Mouse (Mus musculus) NIH3T3 (cell line): ENCODE results near the gene Camk2n1.

Source experiments
- DNase-seq: peaks from one replicate; pipeline ENCODE4 v3.0.0-alpha.2; 2012; ENCODE audit warnings: low read depth

The Camk2n1 gene

DNA sequence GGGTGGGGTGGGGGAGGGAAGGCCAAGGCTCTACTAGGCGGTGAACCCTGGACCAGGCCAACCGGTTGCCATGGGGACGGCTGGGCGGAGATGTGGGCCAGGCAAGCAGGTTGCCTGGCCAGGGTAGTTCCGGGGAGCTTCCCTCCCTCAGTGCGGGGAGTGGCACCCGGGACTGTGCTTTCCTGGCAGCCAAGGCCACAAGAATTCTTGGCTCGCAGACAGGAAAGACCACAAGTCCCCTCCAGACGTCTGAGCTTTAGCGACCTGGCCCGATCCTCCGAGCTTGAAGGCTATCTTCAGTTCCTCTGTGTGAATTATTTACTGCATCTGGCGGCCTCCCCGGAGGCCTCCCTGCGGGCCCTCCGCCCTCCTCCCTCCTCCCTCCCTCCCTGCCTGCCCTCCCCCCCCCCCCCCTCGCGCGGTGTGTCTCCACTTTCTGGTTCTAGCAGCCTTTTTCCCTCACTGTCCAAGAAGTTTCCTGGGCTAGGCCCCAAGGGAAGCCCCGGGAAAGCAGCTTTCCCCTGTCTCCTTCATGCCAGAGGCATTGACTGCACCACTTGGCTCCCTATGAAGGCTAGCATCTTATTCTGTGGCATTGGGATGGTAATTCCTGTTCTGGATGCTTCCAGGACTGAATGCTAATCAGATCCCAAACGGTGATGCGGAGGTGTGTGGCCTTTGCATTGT is 10.7 kb downstream of the Camk2n1 start:
- peak; percentile 48 for DNase-seq

DNA sequence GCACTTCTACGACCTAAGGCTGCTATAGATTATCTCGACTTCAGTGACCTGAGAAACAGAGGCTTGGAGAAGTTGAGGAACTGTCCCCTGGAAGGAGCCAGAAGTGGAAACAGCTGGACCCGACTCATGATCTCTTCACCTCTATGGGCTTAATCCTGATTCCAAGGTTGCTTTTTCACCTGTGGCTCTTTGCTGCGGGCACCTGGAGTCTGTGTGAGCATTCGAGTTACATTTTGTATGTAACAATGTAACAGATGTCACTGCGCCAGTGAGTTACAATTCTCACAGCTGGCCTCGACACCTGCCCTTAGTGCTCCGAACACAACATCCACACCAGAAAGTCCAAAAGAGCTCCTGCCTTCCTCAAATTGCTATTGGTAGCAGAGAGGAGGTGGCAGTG is 11.3 kb downstream of the Camk2n1 start:
- DNase-seq, result no peak

DNA sequence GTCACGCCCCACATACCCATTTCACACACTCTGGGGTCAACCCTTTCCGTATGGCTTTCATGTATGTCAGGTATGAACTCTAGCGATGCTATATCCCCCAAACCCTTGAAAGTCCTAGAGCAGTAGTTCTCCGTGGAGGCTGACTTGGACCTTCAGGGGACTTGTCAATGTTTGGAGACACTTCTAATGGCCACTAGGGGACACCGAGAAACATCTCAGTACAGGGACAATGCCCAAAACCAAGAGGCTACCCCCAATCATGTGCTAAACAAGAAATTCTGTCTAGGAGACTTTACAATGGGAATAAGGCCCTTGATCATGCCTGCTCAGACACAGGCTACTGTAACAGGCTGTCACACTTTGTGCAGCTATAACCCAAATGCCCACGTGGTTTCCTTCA is 12.6 kb downstream of the Camk2n1 start:
- DNase-seq, result no peak

DNA sequence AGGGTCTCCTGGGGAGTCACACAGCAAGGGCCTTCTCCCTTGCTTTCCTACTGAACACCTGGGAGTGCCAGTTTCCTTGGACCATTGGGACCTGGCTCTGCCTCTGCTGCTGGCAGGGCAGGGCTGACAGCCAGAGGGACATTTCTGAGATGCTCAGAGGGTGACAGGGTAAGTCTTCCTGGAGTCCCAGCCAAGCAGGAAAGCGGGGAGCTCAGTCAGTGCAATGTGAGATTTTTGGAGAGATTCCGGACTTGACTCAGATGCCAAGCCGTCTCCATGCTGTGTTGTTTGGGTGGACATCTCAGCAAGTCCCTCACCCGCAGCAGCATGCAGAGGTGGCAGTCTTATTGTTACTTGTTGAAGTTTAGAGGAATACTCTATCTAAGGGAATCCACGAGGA is 13.3 kb downstream of the Camk2n1 start:
- DNase-seq, result no peak

DNA sequence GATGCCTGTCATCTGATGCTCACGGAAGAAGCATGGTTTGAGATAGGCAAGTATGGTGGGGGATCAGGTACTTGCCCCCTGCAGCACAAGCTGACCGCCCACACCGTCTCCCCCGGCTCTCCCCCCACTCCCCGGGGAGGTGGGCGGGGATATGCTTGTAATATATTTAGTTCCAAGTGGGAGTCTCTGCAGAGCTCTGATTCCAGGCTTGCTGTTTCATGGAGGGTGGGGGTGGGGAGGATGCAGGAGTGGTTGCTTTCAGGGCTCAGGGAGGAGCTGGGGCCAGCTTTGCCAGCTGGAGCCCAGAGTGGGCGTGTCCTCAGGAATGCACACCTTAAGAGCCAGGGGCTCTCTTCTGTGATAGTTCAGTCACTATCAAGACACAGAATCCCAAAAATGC is 15.0 kb downstream of the Camk2n1 start:
- DNase-seq, result no peak

DNA sequence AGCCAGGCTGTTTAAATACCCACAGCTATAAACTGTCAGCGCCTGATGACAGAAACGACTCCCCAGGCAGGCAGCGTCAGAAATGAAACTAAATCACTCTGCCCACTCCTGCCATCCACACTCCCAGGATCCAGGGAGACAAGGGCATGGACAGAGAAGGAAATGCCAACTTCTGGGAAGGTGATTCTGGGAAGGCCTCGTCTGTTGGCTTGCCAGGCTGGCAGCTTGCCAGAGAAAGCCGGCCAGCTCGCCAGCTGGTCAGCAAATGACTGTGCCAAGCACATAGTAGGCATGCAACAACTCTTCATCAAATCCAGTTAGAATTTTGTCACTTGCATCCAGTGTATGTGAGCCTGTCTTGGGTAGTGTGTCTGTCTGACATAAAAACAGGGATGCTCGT is 17.1 kb downstream of the Camk2n1 start:
- DNase-seq, result no peak

DNA sequence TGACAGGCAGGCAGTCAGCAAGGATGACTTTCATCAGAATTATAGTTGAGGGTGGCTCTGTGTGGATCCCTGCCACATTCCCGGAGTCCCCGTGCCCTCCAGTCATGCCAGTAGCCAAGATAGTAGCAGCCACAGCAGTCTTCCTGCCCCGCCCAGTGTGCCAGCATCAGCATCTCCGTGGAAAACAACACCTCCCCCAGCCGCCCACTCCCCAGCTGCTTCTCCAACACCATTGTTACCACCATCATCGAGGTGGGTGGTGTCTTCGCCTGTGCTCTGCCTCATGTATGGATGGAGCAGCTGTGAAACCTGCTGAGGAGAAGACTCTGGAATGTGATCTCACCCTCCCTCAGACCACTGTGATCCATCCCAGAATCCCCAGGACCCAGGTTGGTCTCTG is 25.5 kb downstream of the Camk2n1 start:
- DNase-seq, result no peak

DNA sequence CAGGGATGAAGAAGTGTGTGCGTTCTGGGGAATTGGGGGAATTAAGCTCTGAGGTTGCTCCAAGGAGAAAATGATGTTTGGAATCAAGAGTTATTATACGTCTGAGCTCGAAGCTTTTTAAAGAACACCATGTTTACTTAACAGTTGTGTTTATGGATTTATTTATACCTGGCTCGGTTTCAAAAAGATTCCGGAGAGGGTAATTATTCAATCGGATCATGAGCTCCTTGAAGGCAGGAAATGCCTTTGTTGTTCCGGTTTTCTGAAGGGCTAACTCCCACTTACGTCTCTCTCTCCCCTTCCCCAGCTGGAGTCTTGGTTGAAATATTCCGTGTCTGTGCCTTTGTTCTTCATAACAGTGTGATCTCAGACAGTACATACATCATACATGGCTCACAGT is 26.8 kb downstream of the Camk2n1 start:
- DNase-seq, result no peak

DNA sequence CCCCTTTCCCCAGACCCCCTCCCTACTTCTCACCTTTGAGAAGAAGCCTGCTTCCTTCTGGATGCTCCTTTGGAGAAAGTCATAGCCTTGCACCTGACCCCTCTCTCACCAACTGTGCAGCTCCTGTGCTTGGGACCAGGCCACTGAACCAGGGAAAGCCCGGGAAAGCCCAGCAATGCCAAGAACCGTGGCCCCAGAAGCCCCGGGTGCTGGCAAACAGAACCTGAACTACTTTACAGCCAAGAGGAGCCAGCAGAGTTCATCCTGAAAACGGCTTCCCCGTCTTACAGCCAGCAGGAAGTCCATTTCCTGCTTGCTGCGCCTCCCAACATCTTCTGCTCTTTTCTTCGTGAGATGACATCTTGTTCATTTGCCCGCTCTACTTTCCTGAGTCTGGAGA is 28.6 kb downstream of the Camk2n1 start:
- no peak for DNase-seq

DNA sequence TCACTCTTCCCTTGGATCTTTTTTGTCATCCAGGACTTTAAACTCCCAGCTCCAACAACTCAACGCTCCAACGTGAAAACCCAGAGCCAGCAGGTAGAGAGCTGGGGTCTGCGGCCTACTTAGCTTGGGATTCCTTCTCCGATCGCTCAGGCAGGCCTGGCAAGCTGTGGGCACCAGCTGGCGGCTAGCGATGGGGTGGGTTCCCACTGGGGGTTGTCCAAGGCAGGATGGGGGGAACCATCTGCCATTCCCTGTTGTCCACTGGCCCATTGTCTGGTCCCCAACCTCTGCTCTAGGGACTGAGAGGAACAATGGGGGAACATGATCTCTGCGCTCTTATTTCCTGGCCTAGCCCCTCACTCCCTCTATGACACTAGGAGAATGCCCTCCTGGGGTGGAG is 34.1 kb downstream of the Camk2n1 start:
- DNase-seq, result no peak

DNA sequence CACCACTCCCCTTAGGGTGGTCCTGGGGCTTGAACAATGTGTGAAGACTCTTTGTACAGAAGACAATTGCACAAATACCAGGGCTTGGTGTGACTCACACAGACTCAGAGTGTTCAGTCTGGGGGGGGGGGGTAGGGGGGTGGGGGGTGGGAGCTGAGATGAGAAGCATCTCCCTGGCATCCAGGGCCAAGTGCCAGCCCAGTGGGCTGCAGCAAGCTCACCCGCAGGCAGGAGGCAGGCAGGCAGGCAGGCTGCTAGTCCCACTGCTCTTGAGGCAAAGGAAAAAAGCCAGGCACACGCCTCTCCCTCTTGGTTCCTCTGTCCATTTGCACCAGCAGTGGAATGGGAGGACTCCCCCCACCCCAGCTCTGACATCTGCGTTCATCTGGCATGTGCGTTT is 37.0 kb downstream of the Camk2n1 start:
- no peak for DNase-seq

DNA sequence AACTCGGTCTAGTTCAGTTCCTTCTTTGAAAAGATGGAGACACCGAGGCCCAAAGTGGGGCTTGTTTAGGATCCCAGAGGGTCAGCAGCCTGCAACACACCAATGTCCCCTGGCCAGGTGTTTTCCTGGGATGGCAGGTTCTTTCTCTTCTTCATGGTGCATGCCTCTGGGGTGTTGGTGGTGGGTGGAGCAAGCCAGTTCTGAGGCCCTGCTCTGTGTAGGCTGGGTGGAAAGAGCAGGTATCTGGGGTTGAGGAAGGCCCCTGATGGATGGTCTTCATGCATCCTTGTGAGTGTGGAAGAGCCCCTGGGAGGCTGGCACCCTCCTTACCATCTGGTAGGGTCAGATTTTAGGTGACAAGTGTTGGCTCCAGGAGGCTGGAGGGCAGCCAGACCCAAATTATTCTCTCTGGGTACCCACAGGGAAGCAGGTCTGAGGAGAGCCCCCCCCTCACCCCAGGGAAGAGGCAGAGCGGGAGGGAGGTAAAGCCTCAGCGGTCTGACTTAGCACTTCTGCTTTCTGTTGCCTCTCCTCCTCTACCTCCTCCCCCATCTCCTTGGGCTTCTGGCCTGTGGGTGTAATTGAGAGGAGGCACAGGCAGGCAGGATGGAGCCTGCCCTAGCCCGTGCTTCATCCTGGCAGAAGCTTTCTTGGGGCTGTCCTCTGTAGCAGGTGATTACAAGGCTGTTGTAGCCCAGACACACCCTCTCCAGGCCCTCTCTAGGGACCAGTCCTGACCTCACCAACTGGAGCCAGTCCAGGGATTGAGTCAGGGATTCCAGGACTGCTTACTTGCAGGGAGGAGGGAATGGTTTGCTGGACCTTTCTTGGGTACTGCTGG is 39.3 kb downstream of the Camk2n1 start:
- peak; percentile 88 for DNase-seq

DNA sequence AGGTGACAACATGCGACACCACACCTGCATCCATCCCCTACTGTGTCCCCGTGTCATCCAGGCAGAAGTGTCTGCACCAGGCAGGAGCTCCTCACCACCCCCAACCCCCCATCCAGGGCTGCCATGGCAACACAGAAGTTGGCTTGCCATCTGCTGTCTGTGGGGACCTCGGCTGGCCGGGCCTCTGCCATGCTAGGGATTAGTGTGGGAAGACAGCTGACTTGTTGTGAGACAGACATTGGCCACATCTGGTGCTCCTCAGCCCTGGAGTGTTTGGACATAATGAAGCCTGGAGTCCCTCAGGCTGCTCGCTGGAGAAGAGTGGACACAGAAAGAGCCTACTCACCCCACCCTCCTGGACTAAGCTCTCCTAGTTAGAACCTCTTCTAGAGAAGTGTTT is 40.8 kb downstream of the Camk2n1 start:
- no peak for DNase-seq

DNA sequence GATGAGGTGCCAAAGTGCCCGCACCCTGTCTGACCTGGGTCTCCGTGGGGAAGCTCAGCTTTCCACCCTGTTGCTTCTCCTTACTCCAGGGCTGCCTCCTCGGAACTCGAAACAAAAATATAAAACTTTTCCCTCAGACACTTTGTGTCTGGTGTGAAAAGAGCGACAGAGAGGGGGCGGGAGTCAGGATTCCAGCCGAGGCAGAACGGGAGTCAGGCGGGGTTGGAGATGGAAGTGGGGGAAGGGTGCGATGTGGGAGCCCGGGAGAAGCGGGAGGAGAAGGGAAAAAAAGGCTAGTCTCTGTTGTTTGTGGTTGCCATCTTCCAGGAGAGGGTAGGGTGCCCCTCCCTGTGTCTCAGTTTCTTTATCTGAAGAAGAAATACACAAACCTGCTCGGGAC is 41.7 kb downstream of the Camk2n1 start:
- no peak for DNase-seq

DNA sequence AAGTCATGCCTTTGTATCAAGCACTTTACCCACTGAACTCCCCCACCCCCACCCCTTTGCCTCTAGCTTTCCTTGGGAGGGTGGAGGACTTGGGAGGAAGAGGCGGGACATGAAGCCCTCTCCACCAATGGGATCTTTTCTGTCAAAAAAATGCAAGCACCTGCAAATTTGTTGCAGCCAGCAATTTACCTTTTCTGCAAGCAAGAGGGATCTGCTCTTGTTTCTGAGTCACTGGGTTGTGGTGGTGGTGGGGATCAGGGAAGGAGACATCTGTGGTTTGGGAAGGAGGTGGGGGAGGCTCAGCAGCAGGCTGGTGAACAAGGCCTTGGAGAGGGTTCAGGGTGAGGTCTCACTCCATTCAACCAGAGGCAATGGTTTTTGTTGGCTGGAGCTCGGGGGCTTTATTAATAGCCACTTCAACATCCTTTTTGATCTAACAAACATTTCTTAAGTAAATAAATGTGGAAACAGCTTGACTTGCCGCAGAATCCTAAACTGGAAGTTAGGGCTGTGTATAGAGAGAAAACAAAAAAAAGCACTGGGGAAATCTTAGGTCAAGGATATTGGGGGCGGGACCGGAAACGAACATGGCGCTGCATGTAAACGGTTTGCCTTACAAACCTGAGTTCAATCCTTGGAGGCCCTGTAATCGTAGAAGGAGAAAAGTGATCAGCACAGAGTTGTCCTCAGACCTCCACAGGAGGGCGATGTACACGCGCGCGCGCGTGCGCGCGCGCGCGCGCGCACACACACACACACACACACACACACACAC is 42.8 kb downstream of the Camk2n1 start:
- no peak for DNase-seq

DNA sequence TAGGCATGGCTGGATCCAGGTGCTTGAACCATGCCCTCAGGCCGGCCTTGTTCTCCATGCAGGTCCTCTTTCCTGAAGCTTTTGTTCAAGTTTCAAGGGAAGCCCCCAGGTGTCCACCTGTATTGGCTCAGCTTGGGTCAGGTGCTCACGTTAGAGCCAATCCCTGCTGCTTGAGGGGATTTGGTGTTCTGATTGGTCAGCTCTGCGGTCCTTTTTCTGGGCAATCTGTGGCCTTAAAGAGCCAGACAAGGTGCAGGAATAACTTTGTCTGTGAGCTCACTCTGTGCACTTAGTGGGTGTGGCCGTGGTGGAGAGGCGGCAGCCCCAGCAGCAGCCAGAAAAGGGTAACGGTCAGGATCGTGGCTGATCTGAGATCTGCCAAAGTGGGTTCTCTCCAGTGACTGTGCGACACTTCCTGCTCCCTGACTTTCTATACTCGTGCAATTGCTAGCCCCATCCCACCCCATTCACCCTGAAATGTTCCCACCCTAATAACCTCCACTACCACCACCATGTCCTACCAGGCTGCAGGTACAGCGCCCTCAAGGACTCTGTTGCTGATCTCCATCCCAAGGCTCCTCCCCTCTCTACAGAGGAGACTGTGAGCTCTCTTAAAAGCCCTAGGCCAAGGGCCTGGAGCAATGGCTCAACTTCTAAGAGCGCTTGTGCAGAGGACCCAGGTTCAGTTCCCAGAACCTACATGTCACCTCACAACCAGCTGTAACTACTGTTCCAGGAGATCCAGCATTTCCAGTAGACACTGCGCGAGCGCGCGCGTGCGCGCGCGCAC is 45.9 kb downstream of the Camk2n1 start:
- no peak for DNase-seq

DNA sequence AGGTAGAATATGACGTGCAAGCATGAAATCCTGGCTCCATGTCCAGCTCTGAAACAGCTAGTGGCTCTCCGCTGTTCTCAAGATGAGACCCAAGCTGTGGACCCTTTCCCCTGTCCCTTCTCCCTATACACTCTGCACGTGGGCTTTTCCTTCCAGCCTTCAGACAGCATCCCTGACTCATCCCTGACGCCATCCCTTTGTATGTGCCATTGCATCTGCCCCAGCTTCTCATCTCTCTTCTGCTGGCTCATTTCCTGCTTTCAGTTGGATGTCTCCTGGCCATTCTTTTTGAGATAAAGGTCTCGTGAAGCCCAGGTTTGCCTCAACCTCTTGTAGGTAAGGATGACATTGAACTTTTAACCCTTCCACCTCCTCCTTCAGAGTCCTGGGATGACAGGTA is 46.9 kb downstream of the Camk2n1 start:
- DNase-seq, result no peak

DNA sequence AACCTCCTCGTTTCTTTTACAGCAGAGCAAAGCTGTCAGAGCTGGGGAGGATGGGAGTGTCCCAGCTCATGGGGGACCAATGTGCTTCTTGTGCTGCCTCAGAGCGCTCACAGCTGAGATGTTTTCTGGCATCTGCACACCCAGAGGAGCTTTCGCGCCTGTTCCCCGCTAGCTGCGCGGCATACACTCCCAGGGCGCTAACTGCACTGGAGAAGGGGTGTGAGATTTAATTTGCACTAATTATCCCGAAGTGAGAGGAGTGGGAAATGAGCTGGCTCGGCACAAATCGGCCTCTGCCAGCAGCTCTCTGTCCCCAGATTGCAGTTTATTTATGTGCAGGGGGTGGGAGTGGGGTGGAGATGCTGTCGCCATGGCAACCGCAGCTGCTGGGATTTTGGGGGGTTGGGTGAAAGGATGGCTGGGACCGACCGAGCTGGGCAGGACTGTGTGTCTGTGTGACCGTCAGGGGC is 50.6 kb downstream of the Camk2n1 start:
- no peak for DNase-seq

DNA sequence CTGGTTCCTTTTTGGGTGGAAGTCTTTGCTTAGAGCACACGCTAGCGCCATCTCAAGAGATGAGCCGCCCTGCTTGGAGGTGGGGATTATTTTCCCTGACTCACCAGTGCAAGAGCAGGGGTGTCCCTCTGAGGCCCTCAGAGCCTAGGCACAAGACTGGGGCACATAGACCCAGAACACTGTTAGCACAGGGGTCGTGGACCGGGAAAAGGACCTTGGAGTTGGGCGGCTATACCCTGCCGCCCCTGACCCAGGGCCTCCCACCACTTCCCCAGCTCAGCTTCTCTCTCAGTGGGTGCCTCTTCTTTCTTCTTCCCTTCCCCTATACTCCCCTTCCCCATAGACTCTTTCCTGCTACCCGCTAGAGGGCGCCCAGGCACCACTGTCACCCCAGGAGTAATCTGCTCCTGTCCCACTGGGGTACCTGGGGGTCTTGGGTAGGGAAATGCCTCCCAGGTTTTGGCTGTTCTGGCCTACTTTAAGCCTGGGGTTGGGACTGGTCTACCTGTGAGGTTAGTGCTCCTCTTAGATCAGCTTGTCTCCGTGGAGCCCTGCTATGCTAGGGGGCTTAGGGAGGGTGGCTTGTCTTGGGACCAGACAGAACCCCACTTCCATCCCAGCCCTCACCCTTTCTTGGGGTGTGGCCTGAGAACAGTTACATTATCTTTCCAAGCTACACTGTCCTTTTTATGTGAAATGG is 51.2 kb downstream of the Camk2n1 start:
- DNase-seq, result peak; percentile 14

DNA sequence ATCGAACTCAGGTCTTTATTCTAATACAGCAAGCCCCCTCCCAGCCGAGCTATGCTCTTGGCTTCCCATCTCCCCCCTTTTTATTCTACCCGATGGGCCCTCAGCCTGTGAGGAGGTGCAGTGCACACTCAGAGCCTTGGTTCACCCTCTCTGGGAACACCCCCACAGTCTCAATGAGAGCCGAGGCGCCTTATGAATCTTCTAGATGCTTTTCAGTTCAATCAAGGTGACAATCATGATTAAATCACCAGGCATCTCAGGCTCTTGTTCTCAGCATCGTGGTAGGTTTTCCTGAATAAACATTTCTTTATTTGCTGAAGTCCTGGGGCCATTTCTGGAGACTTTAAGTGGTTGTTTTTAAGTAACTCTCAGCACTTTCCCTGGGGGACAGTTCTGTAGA is 53.8 kb downstream of the Camk2n1 start:
- no peak for DNase-seq
